Mouse (Mus musculus): ENCODE data around the gene Itga9. TPM values are rescaled to one million over a fixed set of nuclear protein-coding genes. Genes with fewer than 3 reads are reported as not detected.

Gene Itga9
- total RNA-seq, 1 experiment from 2014 or later: 4.7 TPM

DNA sequence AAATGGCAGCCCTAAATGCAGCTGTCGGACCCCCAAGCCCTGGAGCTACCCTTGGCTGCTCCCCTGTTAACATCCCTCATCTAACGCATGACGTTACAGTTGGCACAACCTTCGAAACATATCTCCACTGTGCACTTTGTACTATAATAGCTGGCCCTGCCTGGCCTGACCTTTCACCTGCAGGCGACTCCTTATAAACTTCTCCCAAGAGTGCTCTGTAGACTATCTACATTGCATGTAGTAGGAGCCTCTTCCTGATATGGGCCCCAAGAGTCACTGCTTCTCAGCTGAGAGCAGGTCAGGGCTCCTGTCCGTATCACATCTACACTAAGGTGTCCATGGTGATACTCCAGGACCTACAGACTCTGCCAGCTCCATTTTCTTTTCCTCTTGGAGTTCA is 199.2 kb downstream of the Itga9 start:
- no peak for ATAC-seq (replicated peaks in 1 of 2; ENCODE audit: insufficient read depth in 1 of 2, low FRiP score in 2 of 2, low TSS enrichment in 1 of 2, low read depth in 1 of 2, poor library complexity in 2 of 2, severe bottlenecking in 2 of 2)

DNA sequence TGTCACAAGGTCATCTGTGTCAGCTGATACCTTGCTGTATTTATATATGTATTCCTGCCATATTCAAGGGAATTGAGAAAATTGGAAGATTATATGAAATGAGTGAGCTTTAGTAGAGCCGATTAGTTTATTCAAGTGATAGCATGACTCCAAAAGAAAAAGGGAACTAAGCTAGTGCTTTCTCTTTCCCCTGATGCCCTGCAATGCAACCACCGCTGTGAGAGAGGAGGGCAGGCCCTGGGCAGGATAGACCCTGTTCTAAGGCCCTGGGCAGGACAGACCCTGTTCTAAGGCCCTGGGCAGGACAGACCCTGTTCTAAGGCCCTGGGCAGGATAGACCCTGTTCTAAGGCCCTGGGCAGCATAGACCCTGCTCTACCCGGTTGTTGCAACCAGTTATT is 201.2 kb downstream of the Itga9 start:
- peak; percentile 77 for ATAC-seq (replicated peaks in 1 of 2; ENCODE audit: insufficient read depth in 1 of 2, low FRiP score in 2 of 2, low TSS enrichment in 1 of 2, low read depth in 1 of 2, poor library complexity in 2 of 2, severe bottlenecking in 2 of 2)

DNA sequence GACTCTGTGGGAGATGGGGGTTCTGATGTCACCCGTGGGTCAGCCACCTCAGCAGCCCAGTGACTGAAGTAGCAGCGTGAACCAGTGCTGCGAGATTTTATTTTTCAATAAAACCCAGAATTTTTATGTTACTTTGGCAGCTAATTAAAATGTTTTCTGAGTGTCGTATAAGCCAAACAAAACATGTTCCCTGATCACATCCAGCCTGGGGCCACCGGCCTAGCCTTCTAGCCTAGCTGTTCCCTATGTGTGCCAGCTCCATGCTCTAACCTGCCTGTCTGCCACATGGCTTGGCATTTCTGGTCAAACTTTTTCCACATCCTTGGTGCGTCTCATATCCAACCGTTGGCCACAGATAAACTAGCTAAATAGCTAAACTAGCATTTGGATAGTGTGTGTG is 205.7 kb downstream of the Itga9 start:
- ATAC-seq (replicated peaks in 1 of 2; ENCODE audit: insufficient read depth in 1 of 2, low FRiP score in 2 of 2, low TSS enrichment in 1 of 2, low read depth in 1 of 2, poor library complexity in 2 of 2, severe bottlenecking in 2 of 2): no peak

DNA sequence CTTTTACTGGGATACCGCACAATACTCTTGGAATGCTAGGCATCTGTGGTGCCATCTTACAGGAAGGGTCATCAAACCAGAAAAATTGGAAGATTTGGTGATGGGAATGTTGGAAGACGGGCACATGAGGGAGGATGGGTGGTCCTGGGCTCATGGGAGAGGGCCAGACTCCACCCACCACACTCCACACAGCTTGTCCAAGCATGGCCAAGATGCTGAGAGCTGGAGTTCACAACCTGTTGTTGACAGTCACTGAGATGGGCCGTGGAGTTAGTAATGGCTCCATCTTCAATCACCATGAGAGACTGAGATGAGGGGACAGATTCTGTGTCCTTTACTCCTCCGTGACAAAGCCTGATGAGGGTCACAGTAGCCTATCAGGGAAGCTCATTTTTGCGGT is 207.0 kb downstream of the Itga9 start:
- ATAC-seq (replicated peaks in 1 of 2; ENCODE audit: insufficient read depth in 1 of 2, low FRiP score in 2 of 2, low TSS enrichment in 1 of 2, low read depth in 1 of 2, poor library complexity in 2 of 2, severe bottlenecking in 2 of 2): no peak

DNA sequence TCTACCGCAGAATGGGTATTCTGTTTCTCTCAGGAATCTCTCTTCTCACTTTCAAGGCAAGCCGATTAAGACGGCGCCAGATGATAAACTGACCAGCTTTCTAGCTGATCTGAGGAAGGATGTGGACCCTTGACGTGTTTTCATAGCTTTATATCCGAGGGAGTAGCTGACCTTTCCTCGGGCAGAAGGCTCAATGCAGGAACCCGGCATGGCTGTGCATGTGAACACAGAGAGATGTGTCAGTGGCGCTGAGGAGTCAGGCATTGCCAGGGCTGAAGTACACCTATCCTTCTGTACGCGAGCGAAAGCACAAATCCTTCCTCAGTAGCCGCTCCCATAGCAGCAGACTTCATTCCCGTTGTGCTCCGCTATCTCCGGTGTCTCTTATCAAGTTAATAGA is 207.6 kb downstream of the Itga9 start:
- no peak for ATAC-seq (replicated peaks in 1 of 2; ENCODE audit: insufficient read depth in 1 of 2, low FRiP score in 2 of 2, low TSS enrichment in 1 of 2, low read depth in 1 of 2, poor library complexity in 2 of 2, severe bottlenecking in 2 of 2)

DNA sequence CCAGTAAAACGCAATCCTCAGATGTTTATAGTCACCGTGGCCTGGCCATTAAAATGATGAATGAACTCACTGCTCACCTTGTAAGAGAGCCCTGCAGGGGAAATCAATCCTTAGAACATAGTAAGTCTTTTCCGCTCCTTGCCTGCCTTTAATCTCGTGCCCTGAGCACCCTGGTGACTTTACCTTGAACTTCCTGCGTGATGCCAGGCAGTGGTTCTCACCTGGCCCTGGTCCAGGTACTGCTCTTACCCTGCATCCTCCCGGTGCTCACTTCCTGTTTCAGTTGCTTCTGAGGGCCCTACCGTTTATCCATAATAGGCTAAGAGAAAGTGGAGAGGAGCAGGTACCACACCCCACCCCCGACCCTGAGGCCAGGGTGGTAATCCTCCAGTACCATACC is 208.0 kb downstream of the Itga9 start:
- ATAC-seq (replicated peaks in 1 of 2; ENCODE audit: insufficient read depth in 1 of 2, low FRiP score in 2 of 2, low TSS enrichment in 1 of 2, low read depth in 1 of 2, poor library complexity in 2 of 2, severe bottlenecking in 2 of 2): 0 out of 4 replicates have a peak, but pooled peaks of 1 of the 2 experiments have one; percentile 31

DNA sequence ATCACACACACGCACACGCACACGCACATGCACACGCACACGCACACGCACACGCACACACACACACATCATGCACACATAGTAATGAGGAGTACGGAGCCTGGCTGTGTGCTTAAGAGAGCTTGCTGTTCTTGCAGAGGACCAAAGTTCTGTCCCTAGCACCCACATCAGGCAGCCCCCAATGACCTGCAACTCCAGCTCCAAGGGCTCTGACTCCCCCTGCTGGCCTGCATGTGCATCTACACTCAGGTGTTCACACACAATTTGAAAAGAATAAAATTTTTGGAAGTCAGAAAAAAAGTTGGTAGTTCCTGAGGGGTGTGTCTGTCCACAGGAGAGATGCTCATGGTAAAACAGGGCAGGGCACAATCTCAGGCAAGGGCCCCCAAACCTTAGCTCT is 209.1 kb downstream of the Itga9 start:
- no peak for ATAC-seq (replicated peaks in 1 of 2; ENCODE audit: insufficient read depth in 1 of 2, low FRiP score in 2 of 2, low TSS enrichment in 1 of 2, low read depth in 1 of 2, poor library complexity in 2 of 2, severe bottlenecking in 2 of 2)

DNA sequence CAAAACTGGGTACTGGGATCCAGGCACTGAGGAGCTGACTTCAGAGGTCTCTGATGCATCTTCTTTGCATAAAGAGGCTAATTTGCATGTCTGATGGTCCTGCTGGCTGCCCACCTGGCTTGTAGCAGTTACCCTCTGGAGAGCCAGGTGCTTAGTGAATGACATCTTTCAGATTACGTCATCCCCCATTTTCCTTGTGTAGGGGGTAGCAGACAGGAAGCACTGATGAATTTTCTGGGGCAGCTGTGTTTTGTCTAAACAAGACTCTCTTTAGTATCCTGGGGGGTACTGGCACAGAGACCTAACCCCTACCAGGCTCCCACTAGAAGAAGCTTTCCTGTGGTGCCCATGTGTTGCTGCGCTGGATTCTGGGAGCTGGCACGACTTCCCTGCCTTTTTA is 212.0 kb downstream of the Itga9 start:
- no peak for ATAC-seq (replicated peaks in 1 of 2; ENCODE audit: insufficient read depth in 1 of 2, low FRiP score in 2 of 2, low TSS enrichment in 1 of 2, low read depth in 1 of 2, poor library complexity in 2 of 2, severe bottlenecking in 2 of 2)

DNA sequence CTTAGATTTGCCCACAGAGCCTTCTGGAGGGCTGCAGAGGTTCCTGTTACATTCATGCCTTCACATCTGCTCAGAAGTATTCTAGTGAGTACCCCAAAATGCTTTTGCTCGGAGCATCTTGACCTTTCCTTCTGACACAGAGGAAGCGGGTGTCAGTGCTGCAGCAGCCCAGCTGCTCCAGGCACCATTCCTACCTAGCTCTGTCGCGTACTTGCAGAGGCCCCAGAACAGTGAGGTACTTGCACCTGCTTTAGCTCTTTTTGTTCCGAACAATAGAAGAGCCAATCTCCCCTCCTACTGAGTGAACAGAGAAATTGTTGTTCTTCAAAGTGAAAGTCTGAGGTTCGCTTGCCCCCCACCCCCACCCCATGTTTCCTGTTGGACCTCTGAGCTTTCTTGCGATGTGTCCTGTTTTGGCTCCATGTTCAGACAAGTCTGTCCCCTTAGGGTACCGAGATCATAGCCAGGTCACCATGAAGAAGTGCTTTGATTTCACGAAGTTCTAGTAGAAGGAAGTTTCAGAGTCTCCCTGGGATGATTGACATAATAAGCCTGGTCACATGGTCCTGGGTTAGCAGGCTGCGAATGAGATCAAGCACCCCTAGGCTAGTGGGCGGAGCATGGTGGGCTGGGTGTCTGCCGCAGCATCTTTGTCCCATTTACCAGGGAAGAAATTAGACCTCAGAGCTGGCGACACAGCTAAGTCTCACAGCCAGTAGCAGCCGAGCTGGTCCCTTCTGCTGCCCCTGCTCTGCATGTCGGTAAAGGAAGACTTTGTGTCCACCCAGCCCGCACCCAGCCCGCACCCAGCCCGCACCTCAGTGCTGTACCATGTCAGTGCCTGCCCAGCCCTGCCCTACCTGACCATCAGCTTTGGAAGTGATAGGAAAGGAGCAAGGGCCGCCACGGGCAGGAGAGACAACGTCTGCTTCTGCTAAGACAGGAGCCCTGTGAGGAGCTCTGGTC is 215.0 kb downstream of the Itga9 start:
- peak; percentile 87 to 88 for ATAC-seq (replicated peaks in 1 of 2; ENCODE audit: insufficient read depth in 1 of 2, low FRiP score in 2 of 2, low TSS enrichment in 1 of 2, low read depth in 1 of 2, poor library complexity in 2 of 2, severe bottlenecking in 2 of 2)

DNA sequence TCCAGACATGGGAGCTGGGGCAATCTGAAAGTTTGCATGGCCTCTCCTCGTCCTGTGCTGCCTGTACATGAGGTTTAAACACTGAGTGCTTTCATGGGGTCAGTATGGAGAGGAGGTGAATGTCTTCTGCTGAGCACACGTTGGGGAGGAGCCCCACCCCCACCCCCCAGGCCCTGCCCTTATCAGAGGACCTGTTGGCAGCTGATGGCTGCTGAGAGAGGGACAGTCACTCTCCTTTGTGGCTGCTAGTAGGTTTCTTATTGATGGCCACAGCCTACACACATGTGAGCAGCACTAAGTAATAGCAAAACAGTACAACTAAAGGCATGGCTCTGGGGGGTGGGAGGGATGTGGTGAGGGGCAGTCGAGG is 215.7 kb downstream of the Itga9 start:
- ATAC-seq (replicated peaks in 1 of 2; ENCODE audit: insufficient read depth in 1 of 2, low FRiP score in 2 of 2, low TSS enrichment in 1 of 2, low read depth in 1 of 2, poor library complexity in 2 of 2, severe bottlenecking in 2 of 2): no peak

DNA sequence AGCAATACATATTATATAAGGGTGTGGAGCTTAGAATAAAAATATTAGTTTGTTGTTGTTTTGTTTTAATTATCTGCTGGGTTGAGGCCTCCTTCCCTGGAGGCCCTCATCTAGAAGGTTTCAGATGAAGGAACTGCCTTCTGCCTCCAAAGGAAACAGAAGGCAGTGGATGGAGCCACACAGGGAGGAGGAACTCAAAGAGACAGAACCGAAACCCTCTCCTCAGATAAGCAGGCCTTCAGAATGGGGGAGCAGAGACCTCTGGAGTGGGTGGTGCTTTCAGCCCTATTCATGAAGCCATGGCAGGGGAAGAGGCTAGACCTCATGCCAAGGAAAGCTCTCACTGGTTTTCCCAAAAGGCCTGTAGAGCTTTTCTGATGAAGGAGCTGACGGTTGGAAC is 216.1 kb downstream of the Itga9 start:
- ATAC-seq (replicated peaks in 1 of 2; ENCODE audit: insufficient read depth in 1 of 2, low FRiP score in 2 of 2, low TSS enrichment in 1 of 2, low read depth in 1 of 2, poor library complexity in 2 of 2, severe bottlenecking in 2 of 2): no peak

DNA sequence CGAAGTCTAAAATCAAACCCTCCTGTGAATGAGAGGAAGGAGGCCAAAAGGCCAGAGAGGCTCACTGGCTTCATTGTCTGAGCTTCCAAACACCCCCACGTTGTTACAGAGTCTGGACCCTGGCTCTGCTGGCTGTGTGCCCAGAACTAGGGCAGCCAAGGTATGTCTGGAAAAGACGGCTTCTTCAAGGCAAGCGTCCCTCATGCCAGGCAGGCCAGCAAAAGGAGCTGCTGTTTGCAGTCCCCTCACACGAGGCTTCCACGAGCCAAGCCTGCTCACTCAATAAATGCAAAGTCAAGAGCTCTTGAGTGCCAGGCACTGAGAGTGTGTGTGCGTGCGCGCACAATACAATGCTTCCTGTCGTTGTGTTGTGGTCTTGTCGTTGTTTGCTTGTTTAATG is 224.6 kb downstream of the Itga9 start:
- ATAC-seq (replicated peaks in 1 of 2; ENCODE audit: insufficient read depth in 1 of 2, low FRiP score in 2 of 2, low TSS enrichment in 1 of 2, low read depth in 1 of 2, poor library complexity in 2 of 2, severe bottlenecking in 2 of 2): no peak

DNA sequence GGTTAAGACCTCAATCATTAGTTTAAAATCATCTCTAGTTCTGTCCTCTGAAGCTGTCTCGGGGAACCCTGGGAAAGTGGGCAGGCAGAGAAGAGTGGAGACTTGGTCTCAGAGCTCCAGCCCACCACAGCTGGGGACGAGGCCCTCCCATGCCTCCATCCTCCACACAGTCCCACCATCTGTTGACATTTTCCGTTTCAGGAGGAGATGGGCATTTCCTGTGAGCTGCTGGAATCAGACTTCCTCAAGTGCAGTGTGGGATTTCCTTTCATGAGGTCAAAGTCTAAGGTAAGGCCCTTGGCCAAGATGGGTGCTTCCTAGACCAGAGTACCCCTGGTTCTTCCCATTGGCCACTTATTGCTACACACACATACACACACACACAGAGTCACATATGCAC is 226.0 kb downstream of the Itga9 start:
- ATAC-seq (replicated peaks in 1 of 2; ENCODE audit: insufficient read depth in 1 of 2, low FRiP score in 2 of 2, low TSS enrichment in 1 of 2, low read depth in 1 of 2, poor library complexity in 2 of 2, severe bottlenecking in 2 of 2): peak; percentile 56 to 80; a peak in 3 of 4 replicates

DNA sequence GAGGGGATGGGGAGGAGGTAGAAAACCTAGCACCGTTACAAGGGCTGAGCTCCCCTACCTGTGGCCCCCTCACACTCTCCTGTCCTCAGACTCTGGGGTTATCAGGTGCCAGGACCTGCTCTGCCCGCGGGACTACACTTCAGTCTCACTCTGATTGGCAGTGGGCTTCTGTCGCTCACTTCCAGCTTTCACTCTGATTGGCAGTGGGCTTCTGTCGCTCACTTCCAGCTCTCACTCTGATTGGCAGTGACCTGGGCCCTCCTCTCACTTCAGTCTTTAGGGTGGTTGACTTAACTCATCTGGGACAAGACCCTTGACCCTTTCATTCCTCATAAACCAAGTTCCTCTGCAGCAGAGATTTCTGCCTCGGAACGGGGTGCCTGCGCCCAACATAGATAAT is 226.9 kb downstream of the Itga9 start:
- ATAC-seq (replicated peaks in 1 of 2; ENCODE audit: insufficient read depth in 1 of 2, low FRiP score in 2 of 2, low TSS enrichment in 1 of 2, low read depth in 1 of 2, poor library complexity in 2 of 2, severe bottlenecking in 2 of 2): no peak

DNA sequence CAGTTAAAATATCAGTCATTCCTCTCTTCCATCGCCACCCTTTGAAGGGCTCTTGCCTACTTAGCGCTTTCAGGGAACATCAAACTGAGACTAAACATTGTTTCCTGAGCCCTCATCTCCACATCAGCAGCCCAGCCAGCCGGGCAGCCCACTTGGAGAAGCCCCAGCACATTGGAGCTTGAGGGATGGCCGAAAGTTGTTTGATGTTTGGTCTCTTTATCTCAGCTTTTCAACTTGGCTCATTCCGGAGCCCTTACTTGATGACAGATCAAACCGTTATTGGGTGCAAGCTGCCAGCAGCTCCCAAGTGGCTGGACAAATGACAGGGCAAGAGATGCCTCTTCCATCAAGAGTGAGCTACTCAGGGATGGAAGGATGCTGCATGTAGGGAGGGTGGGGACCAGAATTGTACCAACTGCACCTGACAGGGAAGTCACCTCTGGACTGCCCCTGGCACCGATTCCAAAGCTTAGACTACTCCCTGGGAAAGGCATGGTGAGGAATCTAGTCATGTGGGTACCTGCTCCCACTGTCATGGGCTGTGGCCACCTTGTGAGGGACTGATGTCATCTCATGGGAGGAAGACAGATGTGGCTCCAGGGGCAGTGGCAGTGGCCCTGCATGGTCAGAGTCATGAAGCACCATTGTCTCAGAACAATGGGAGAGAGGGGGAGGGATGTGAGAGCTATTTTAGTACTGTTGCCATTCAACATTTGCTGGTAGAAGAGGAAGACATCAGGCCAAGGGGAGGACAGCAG is 232.6 kb downstream of the Itga9 start:
- ATAC-seq (replicated peaks in 1 of 2; ENCODE audit: insufficient read depth in 1 of 2, low FRiP score in 2 of 2, low TSS enrichment in 1 of 2, low read depth in 1 of 2, poor library complexity in 2 of 2, severe bottlenecking in 2 of 2): no peak

DNA sequence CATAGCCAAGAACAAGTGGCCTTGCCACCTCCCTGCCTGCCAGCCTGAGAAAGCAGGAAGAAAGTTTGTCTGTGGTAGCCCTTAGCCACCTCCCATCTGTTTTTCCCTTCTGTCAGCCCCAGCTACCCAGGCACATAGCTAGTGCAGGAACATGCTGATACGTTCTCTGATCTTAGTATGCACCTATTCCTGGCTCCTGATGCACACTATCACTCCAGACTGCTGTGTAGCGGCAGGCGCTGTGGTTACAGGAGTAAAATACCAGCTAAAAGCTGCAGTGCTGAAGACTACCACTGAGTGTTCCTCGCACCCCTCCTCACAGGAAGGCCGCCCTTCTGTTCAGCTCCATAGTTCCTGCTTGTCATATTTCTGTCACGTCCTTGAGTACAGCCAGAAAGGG is 234.8 kb downstream of the Itga9 start:
- ATAC-seq (replicated peaks in 1 of 2; ENCODE audit: insufficient read depth in 1 of 2, low FRiP score in 2 of 2, low TSS enrichment in 1 of 2, low read depth in 1 of 2, poor library complexity in 2 of 2, severe bottlenecking in 2 of 2): peak; percentile 25 to 36; a peak in 2 of 4 replicates

DNA sequence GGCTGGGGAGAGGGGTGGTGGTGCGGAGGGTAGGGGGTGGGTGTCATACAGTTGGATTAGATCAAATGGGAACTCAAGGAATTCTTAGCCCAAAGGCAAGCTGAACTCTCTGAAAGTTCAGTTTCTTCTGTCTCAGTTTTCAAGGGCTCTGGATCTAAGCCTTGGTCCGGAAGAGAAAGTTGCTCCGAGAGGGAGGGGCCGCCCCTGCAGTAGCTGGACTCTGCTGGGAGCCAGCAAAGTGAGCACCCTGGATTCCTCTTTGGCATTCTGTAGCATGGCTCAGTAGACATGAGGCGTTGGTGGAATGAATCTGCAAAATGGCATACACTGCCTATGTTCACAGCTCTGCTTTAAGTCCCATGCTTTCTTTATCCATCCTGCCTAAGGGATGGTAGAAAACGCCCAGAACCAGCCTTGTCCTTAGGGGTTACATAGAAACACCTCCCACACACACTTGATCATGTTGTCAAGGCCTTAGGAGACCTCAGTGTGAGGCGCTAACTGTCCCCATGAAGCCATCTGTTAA is 235.5 kb downstream of the Itga9 start:
- no peak for ATAC-seq (replicated peaks in 1 of 2; ENCODE audit: insufficient read depth in 1 of 2, low FRiP score in 2 of 2, low TSS enrichment in 1 of 2, low read depth in 1 of 2, poor library complexity in 2 of 2, severe bottlenecking in 2 of 2)

DNA sequence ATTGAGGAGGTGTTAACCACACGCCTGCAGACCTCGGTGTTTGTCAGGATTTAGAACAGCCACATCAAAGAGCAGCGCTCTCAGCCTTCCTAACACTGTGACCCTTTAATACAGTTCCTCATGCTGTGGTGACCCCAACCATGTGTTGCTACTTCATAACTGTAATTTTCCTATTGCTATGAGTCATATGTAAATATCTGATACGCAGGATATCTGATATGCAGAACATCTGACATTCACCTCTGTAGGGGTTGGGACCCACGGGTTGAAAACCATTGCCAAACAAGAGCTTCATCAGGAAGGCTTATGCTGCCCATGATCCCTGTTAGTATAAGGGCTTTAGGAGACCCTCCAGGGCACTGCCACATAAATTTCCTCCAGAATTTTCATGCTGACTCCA is 237.2 kb downstream of the Itga9 start:
- ATAC-seq (replicated peaks in 1 of 2; ENCODE audit: insufficient read depth in 1 of 2, low FRiP score in 2 of 2, low TSS enrichment in 1 of 2, low read depth in 1 of 2, poor library complexity in 2 of 2, severe bottlenecking in 2 of 2): no peak
